Mouse (Mus musculus): ENCODE data around the gene Abhd15. TPM values are rescaled to one million over a fixed set of nuclear protein-coding genes. Genes with fewer than 3 reads are reported as not detected.

The Abhd15 gene
- polyA plus RNA-seq, 1 experiment = 0.75 TPM

- no peak for TF ChIP-seq CTCF (IDR thresholded peaks at IDR 0.05; ENCODE audit: borderline replicate concordance, extremely low read depth, insufficient read depth, insufficient read length)
- no peak for TF ChIP-seq POLR2A (IDR thresholded peaks at IDR 0.05; ENCODE audit: borderline replicate concordance, extremely low read depth, insufficient read depth, insufficient read length, poor library complexity, severe bottlenecking)
- DNase-seq (ENCODE audit: low read depth) = no peak
These were observed 15.9 kb downstream of the Abhd15 start for GRCm38 (mm10) chr11:77530862-77531261.

GRCm38 (mm10) chr11:77532202-77532846 is 17.4 kb downstream of the Abhd15 start:
- no peak for DNase-seq (ENCODE audit: low read depth)

GRCm38 (mm10) chr11:77545261-77545660 is 30.3 kb downstream of the Abhd15 start:
- DNase-seq (ENCODE audit: low read depth) = no peak

More at GRCm38 (mm10) chr11:77532202-77532846, 17.4 kb downstream of the Abhd15 start:
- TF ChIP-seq POLR2A (IDR thresholded peaks at IDR 0.05; ENCODE audit: borderline replicate concordance, extremely low read depth, insufficient read depth, insufficient read length, poor library complexity, severe bottlenecking) (no peak), CTCF (IDR thresholded peaks at IDR 0.05; ENCODE audit: borderline replicate concordance, extremely low read depth, insufficient read depth, insufficient read length) (no peak)

GRCm38 (mm10) chr11:77585201-77585600 is 70.3 kb downstream of the Abhd15 start:
- TF ChIP-seq CTCF (IDR thresholded peaks at IDR 0.05; ENCODE audit: borderline replicate concordance, extremely low read depth, insufficient read depth, insufficient read length) (no peak), POLR2A (IDR thresholded peaks at IDR 0.05; ENCODE audit: borderline replicate concordance, extremely low read depth, insufficient read depth, insufficient read length, poor library complexity, severe bottlenecking) (no peak)
- peak; percentile 10 for DNase-seq (ENCODE audit: low read depth)

More at GRCm38 (mm10) chr11:77545261-77545660, 30.3 kb downstream of the Abhd15 start:
- TF ChIP-seq POLR2A (IDR thresholded peaks at IDR 0.05; ENCODE audit: borderline replicate concordance, extremely low read depth, insufficient read depth, insufficient read length, poor library complexity, severe bottlenecking) = no peak
- no peak for TF ChIP-seq CTCF (IDR thresholded peaks at IDR 0.05; ENCODE audit: borderline replicate concordance, extremely low read depth, insufficient read depth, insufficient read length)

Other genes starting within 250 kb of the Abhd15 start
- 1.1 and 1.9 TPM in 2 replicates for gene Coro6, start 52.7 kb upstream of the Abhd15 start, polyA plus RNA-seq (2012; rRNA removed)
- gene Ankrd13b, start 25.4 kb upstream of the Abhd15 start, polyA plus RNA-seq (2012; rRNA removed) = 280 and 349 TPM in 2 replicates
- 71.0 and 104 TPM in 2 replicates for gene Git1, start 21.6 kb upstream of the Abhd15 start, polyA plus RNA-seq (2012; rRNA removed)
- 11.6 and 16.6 TPM in 2 replicates for gene Trp53i13, start 859 bp downstream of the Abhd15 start, polyA plus RNA-seq (2012; rRNA removed)
- gene Gm10392, start 4.1 kb downstream of the Abhd15 start, polyA plus RNA-seq (2012; rRNA removed) = not detected in 2 replicates
- gene Taok1, start 92.7 kb downstream of the Abhd15 start, polyA plus RNA-seq (2012; rRNA removed) = 22.0 and 26.6 TPM in 2 replicates
- 13.1 and 19.2 TPM in 2 replicates for gene Nufip2, start 171.0 kb downstream of the Abhd15 start, polyA plus RNA-seq (2012; rRNA removed)
- 0.19 and 0.23 TPM in 2 replicates for gene Cryba1, start 210.2 kb downstream of the Abhd15 start, polyA plus RNA-seq (2012; rRNA removed)
- 45.6 and 67.3 TPM in 2 replicates for gene Myo18a, start 248.1 kb downstream of the Abhd15 start, polyA plus RNA-seq (2012; rRNA removed)